Mouse (Mus musculus) liver, embryonic 16.5 days (tissue): Measurements from ENCODE around the gene Csrp3. TPM values are rescaled to one million over a fixed set of nuclear protein-coding genes. Genes with fewer than 3 reads are reported as not detected.

Source experiments
- ATAC-seq: fragments of 200-750 bp; cut with Nextera tagmentation; 2 replicates; pipeline ENCODE4 v1.8.0; 2017; ENCODE audit warnings: low read depth, mild to moderate bottlenecking, moderate number of reproducible peaks, moderate library complexity
- H3K27ac ChIP-seq: fragments of 300-500 bp; sonication (generic); 2 replicates; pipeline ENCODE4 v1.5.1; 2014; ENCODE audit warnings: mild to moderate bottlenecking, low read length
- H3K27me3 ChIP-seq: fragments of 300-500 bp; sonication (generic); 2 replicates; pipeline ENCODE4 v1.6.1; 2014; ENCODE audit warnings: low read depth, low read length, mixed read lengths; ENCODE audit not compliant: control insufficient read depth, insufficient read depth
- H3K36me3 ChIP-seq: fragments of 300-500 bp; sonication (generic); 2 replicates; pipeline ENCODE4 v1.6.1; 2014; ENCODE audit warnings: mild to moderate bottlenecking; ENCODE audit not compliant: control insufficient read depth, insufficient read depth
- H3K4me1 ChIP-seq: fragments of 300-500 bp; sonication (generic); 2 replicates; pipeline ENCODE4 v1.6.1; 2014; ENCODE audit warnings: low read depth, low read length, mixed read lengths; ENCODE audit not compliant: control insufficient read depth
- H3K4me2 ChIP-seq: fragments of 300-500 bp; sonication (generic); 2 replicates; pipeline ENCODE4 v1.6.1; 2014; ENCODE audit warnings: low read depth, low read length, mixed read lengths
- H3K4me3 ChIP-seq: fragments of 300-500 bp; sonication (generic); 2 replicates; pipeline ENCODE4 v1.5.1; 2014; ENCODE audit warnings: low read depth, mild to moderate bottlenecking, low read length
- H3K9ac ChIP-seq: fragments of 300-500 bp; sonication (generic); 2 replicates; pipeline ENCODE4 v1.6.1; 2014; ENCODE audit warnings: low read depth, low read length
- H3K9me3 ChIP-seq: fragments of 300-500 bp; sonication (generic); replicated peaks from 2 replicates; pipeline ENCODE4 v1.6.1; 2016; ENCODE audit warnings: low read length; ENCODE audit not compliant: control insufficient read depth
- WGBS: fragments of 180-500 bp; shearing (Covaris S2); extraction: QIAGEN DNeasy Blood & Tissue Kit; methylation state at CpG from one replicate; pipeline ENCODE4 v1.1.7; 2014; ENCODE audit not compliant: insufficient replicate concordance; 5-methylcytosine and 5-hydroxymethylcytosine counted together
- polyA plus RNA-seq: library from polyadenylated mRNA; unstranded; fragments of >200 nt; fragmentation: Nextera tagmentation; extraction: Ambion mirVana; gene quantifications from 2 replicates; pipeline ENCODE4 v1.2.1, GENCODE M21; 2015

Csrp3 gene
- polyA plus RNA-seq, 1 experiment from 2014 or later, result 7.2 TPM

DNA sequence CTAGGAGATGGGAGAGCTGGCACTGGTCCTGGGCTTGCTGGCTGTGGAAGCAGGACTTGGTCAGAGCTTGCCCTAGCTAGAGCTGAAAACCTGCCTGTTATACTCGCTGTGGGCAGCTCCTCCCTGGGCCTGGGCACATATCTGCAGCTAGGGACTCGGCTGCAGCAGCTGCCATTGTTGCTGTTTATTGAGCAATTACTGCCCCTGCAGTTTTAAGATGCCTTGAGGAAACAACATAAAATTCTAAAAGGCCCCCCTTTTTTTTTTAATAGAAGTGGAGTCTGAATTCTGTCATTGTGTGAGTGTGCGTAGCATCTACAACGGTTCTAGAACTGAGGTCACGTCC is 36.4 kb upstream of the Csrp3 start:
- WGBS, result 48% methylated on average over 5 of the region's 5 CpGs
- Histone ChIP-seq H3K27ac (no peak overlapping the region), H3K9ac (no peak overlapping the region), H3K4me2 (no peak overlapping the region), H3K36me3 (no peaks in the 10 kb centered on the region), H3K4me1 (peaks cover 13% of the 10 kb centered on the region), H3K4me3 (no peak overlapping the region), H3K9me3 (no peaks in the 10 kb centered on the region), H3K27me3 (peaks cover 5% of the 10 kb centered on the region; the same call in 1 of the 2 replicates)
- no peak for ATAC-seq

GRCm38 (mm10) chr7:48883525-48884265 is 35.9 kb upstream of the Csrp3 start:
- Histone ChIP-seq H3K9me3 (no peaks in the 10 kb centered on the region), H3K4me2 (no peak overlapping the region)

GRCm38 (mm10) chr7:48881971-48882609 is 34.3 kb upstream of the Csrp3 start:
- WGBS, result under 1% methylated on average over 28 of the region's 28 CpGs
- no peak for ATAC-seq
- H3K36me3 ChIP-seq, result peaks cover 17% of the 10 kb centered on the region

More at GRCm38 (mm10) chr7:48883525-48884265, 35.9 kb upstream of the Csrp3 start:
- H3K4me3 ChIP-seq, result no peak overlapping the region
- ATAC-seq, result no peak
- H3K4me1 ChIP-seq, result peaks cover 17% of the 10 kb centered on the region
- WGBS, result 70% methylated on average over 4 of the region's 4 CpGs
- no peak overlapping the region for H3K9ac ChIP-seq
- no peak overlapping the region for H3K27ac ChIP-seq
- peaks cover 5% of the 10 kb centered on the region; the same call in 1 of the 2 replicates for H3K27me3 ChIP-seq
- peaks cover 1% of the 10 kb centered on the region; the same call in 1 of the 2 replicates for H3K36me3 ChIP-seq

GRCm38 (mm10) chr7:48881486-48881885 is 33.7 kb upstream of the Csrp3 start, which contains the start of gene E2f8:
TSS of gene E2f8 (minus strand) at chr7:48881596.
- H3K27me3 ChIP-seq, result peaks cover 5% of the 10 kb centered on the region; the same call in 1 of the 2 replicates
- 1% methylated on average over 37 of the region's 41 CpGs for WGBS
- H3K4me1 ChIP-seq, result peaks cover 32% of the 10 kb centered on the region

More at GRCm38 (mm10) chr7:48881971-48882609, 34.3 kb upstream of the Csrp3 start:
- Histone ChIP-seq H3K27me3 (peaks cover 5% of the 10 kb centered on the region; the same call in 1 of the 2 replicates), H3K9ac (peak overlapping the region; percentile 99), H3K4me2 (peak overlapping the region; percentile 99), H3K9me3 (no peaks in the 10 kb centered on the region), H3K4me1 (peaks cover 30% of the 10 kb centered on the region), H3K27ac (peak overlapping the region; percentile 96), H3K4me3 (peak overlapping the region; percentile 95)

GRCm38 (mm10) chr7:48880591-48881481 is 33.0 kb upstream of the Csrp3 start:
- peak overlapping the region; percentile 95 for H3K4me3 ChIP-seq
- peak overlapping the region; percentile 99 for H3K4me2 ChIP-seq
- peak overlapping the region; percentile 99 for H3K9ac ChIP-seq
- under 1% methylated on average over 77 of the region's 77 CpGs for WGBS
- peaks cover 30% of the 10 kb centered on the region for H3K36me3 ChIP-seq
- peaks cover 32% of the 10 kb centered on the region for H3K4me1 ChIP-seq
- no peaks in the 10 kb centered on the region for H3K9me3 ChIP-seq
- H3K27ac ChIP-seq, result peak overlapping the region; percentile 96
- peak; percentile 94 for ATAC-seq
- peaks cover 5% of the 10 kb centered on the region; the same call in 1 of the 2 replicates for H3K27me3 ChIP-seq

More at GRCm38 (mm10) chr7:48881486-48881885, 33.7 kb upstream of the Csrp3 start, which contains the start of gene E2f8:
- Histone ChIP-seq H3K36me3 (peaks cover 23% of the 10 kb centered on the region), H3K4me2 (peak within 1 kb of the TSS; percentile 99), H3K9me3 (no peaks in the 10 kb centered on the region), H3K4me3 (peak within 1 kb of the TSS; percentile 95), H3K27ac (peak within 1 kb of the TSS; percentile 96), H3K9ac (peak within 1 kb of the TSS; percentile 99)
- ATAC-seq, result peak; percentile 77

DNA sequence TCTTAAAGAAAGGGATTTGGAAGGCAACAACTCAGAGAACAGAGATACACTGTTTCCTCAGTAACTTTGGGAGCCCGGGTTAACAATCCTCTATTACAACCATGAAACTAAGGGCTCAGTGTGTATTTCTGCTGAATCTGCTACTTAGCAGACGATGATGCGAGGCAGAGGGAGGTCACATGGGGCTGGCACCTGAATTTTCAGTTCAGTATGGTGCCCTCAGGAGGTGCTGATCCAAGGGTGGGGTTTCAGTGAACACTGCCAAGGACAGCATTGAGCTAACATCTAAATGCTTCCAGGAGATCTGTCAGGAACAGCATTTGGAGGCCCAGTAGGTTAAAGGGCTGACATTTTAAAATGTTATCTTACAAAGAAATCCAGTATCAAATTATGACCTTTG is 31.7 kb upstream of the Csrp3 start:
- peak overlapping the region; percentile 66 for H3K4me3 ChIP-seq
- H3K36me3 ChIP-seq, result peaks cover 43% of the 10 kb centered on the region
- peak overlapping the region; percentile 10; the same call in 1 of the 2 replicates for H3K27ac ChIP-seq
- H3K4me1 ChIP-seq, result peaks cover 32% of the 10 kb centered on the region
- peaks cover 3% of the 10 kb centered on the region; the same call in 1 of the 2 replicates for H3K27me3 ChIP-seq
- peak overlapping the region; percentile 80 for H3K4me2 ChIP-seq
- H3K9ac ChIP-seq, result peak overlapping the region; percentile 53
- ATAC-seq, result no peak
- H3K9me3 ChIP-seq, result no peaks in the 10 kb centered on the region
- 25% methylated on average over 3 of the region's 3 CpGs for WGBS

- Histone ChIP-seq H3K27ac (no peak overlapping the region), H3K36me3 (peaks cover 59% of the 10 kb centered on the region), H3K4me1 (peaks cover 32% of the 10 kb centered on the region), H3K4me2 (0 out of 2 replicates have a peak overlapping the region, but pooled peaks have one; percentile 80), H3K27me3 (no peaks in the 10 kb centered on the region), H3K4me3 (no peak overlapping the region), H3K9me3 (no peaks in the 10 kb centered on the region), H3K9ac (no peak overlapping the region)
- no peak for ATAC-seq
- WGBS, result 85% methylated on average over 15 of the region's 15 CpGs
Observed at GRCm38 (mm10) chr7:48877786-48878390, 30.1 kb upstream of the Csrp3 start.

- Histone ChIP-seq H3K4me1 (peaks cover 22% of the 10 kb centered on the region), H3K9me3 (no peaks in the 10 kb centered on the region), H3K27ac (no peak overlapping the region), H3K4me3 (no peak overlapping the region), H3K9ac (no peak overlapping the region), H3K36me3 (peaks cover 73% of the 10 kb centered on the region), H3K4me2 (no peak overlapping the region), H3K27me3 (no peaks in the 10 kb centered on the region)
- no peak for ATAC-seq
- WGBS, result 71% methylated on average over 4 of the region's 4 CpGs
Observed at GRCm38 (mm10) chr7:48876526-48876925, 28.7 kb upstream of the Csrp3 start.
